Mouse (Mus musculus): Measurements from ENCODE around the gene Ncln. TPM values are rescaled to one million over a fixed set of nuclear protein-coding genes. Genes with fewer than 3 reads are reported as not detected.
A peak's percentile ranks its signal among the peaks of the same experiment; 100 is the strongest.

Ncln gene
- polyA plus RNA-seq (2012; rRNA removed), result 152 and 206 TPM in 2 replicates

GRCm38 (mm10) chr10:81496264-81496901 lies at the start of gene Ncln:
Ncln (minus strand) TSS chr10:81496392.
- TF ChIP-seq CTCF (IDR thresholded peaks at IDR 0.05; ENCODE audit: borderline replicate concordance, extremely low read depth, insufficient read depth, insufficient read length) (no peak), POLR2A (IDR thresholded peaks at IDR 0.05; ENCODE audit: borderline replicate concordance, extremely low read depth, insufficient read depth, insufficient read length, poor library complexity, severe bottlenecking) (peak; percentile 73)
- peak; percentile 100 for DNase-seq (ENCODE audit: low read depth)

GRCm38 (mm10) chr10:81545161-81545747 lies 49.1 kb upstream of the Ncln start, which contains the start of gene Gna11:
Gna11 (minus strand) TSS chr10:81545190.
- DNase-seq (ENCODE audit: low read depth), result peak; percentile 100
- TF ChIP-seq POLR2A (IDR thresholded peaks at IDR 0.05; ENCODE audit: borderline replicate concordance, extremely low read depth, insufficient read depth, insufficient read length, poor library complexity, severe bottlenecking) (peak; percentile 29; the same call in 1 of the 2 replicates), CTCF (IDR thresholded peaks at IDR 0.05; ENCODE audit: borderline replicate concordance, extremely low read depth, insufficient read depth, insufficient read length) (no peak)

- DNase-seq (ENCODE audit: low read depth), result no peak
- TF ChIP-seq CTCF (IDR thresholded peaks at IDR 0.05; ENCODE audit: borderline replicate concordance, extremely low read depth, insufficient read depth, insufficient read length), result no peak
- peak; percentile 82 for TF ChIP-seq POLR2A (IDR thresholded peaks at IDR 0.05; ENCODE audit: borderline replicate concordance, extremely low read depth, insufficient read depth, insufficient read length, poor library complexity, severe bottlenecking)
These were observed 48.3 kb upstream of the Ncln start for GRCm38 (mm10) chr10:81544296-81545160.

- TF ChIP-seq POLR2A (IDR thresholded peaks at IDR 0.05; ENCODE audit: borderline replicate concordance, extremely low read depth, insufficient read depth, insufficient read length, poor library complexity, severe bottlenecking) (no peak), CTCF (IDR thresholded peaks at IDR 0.05; ENCODE audit: borderline replicate concordance, extremely low read depth, insufficient read depth, insufficient read length) (no peak)
- DNase-seq (ENCODE audit: low read depth), result no peak
These were observed 47.4 kb upstream of the Ncln start for GRCm38 (mm10) chr10:81543633-81544032.

GRCm38 (mm10) chr10:81542727-81543460 lies 46.7 kb upstream of the Ncln start:
- TF ChIP-seq CTCF (IDR thresholded peaks at IDR 0.05; ENCODE audit: borderline replicate concordance, extremely low read depth, insufficient read depth, insufficient read length) (no peak), POLR2A (IDR thresholded peaks at IDR 0.05; ENCODE audit: borderline replicate concordance, extremely low read depth, insufficient read depth, insufficient read length, poor library complexity, severe bottlenecking) (no peak)
- DNase-seq (ENCODE audit: low read depth), result no peak

- TF ChIP-seq POLR2A (IDR thresholded peaks at IDR 0.05; ENCODE audit: borderline replicate concordance, extremely low read depth, insufficient read depth, insufficient read length, poor library complexity, severe bottlenecking), result no peak
- no peak for TF ChIP-seq CTCF (IDR thresholded peaks at IDR 0.05; ENCODE audit: borderline replicate concordance, extremely low read depth, insufficient read depth, insufficient read length)
- DNase-seq (ENCODE audit: low read depth), result no peak
These were observed 45.6 kb upstream of the Ncln start for GRCm38 (mm10) chr10:81541803-81542202.

GRCm38 (mm10) chr10:81541363-81541762 lies 45.2 kb upstream of the Ncln start:
- TF ChIP-seq POLR2A (IDR thresholded peaks at IDR 0.05; ENCODE audit: borderline replicate concordance, extremely low read depth, insufficient read depth, insufficient read length, poor library complexity, severe bottlenecking) (no peak), CTCF (IDR thresholded peaks at IDR 0.05; ENCODE audit: borderline replicate concordance, extremely low read depth, insufficient read depth, insufficient read length) (no peak)
- no peak for DNase-seq (ENCODE audit: low read depth)

GRCm38 (mm10) chr10:81538321-81539048 lies 42.3 kb upstream of the Ncln start:
- no peak for DNase-seq (ENCODE audit: low read depth)
- TF ChIP-seq CTCF (IDR thresholded peaks at IDR 0.05; ENCODE audit: borderline replicate concordance, extremely low read depth, insufficient read depth, insufficient read length) (no peak), POLR2A (IDR thresholded peaks at IDR 0.05; ENCODE audit: borderline replicate concordance, extremely low read depth, insufficient read depth, insufficient read length, poor library complexity, severe bottlenecking) (no peak)

- no peak for TF ChIP-seq POLR2A (IDR thresholded peaks at IDR 0.05; ENCODE audit: borderline replicate concordance, extremely low read depth, insufficient read depth, insufficient read length, poor library complexity, severe bottlenecking)
- DNase-seq (ENCODE audit: low read depth), result no peak
These were observed 41.2 kb upstream of the Ncln start for GRCm38 (mm10) chr10:81537429-81537828.

GRCm38 (mm10) chr10:81536734-81537133 lies 40.5 kb upstream of the Ncln start:
- TF ChIP-seq CTCF (IDR thresholded peaks at IDR 0.05; ENCODE audit: borderline replicate concordance, extremely low read depth, insufficient read depth, insufficient read length), result peak; percentile 55; the same call in 1 of the 2 replicates
- TF ChIP-seq POLR2A (IDR thresholded peaks at IDR 0.05; ENCODE audit: borderline replicate concordance, extremely low read depth, insufficient read depth, insufficient read length, poor library complexity, severe bottlenecking), result no peak
- DNase-seq (ENCODE audit: low read depth), result no peak

Measured in brain, embryonic 14.5 days (tissue).